Mouse (Mus musculus): ENCODE data around the gene Tns3. TPM values are rescaled to one million over a fixed set of nuclear protein-coding genes. Genes with fewer than 3 reads are reported as not detected.

The Tns3 gene
- total and polyA plus RNA-seq, 3 experiments, result not detected

GRCm38 (mm10) chr11:8664797-8665196, 462 bp upstream of the Tns3 start:
- H3K9ac ChIP-seq (ENCODE audit: control insufficient read depth, low read depth, low read length, poor library complexity, severe bottlenecking), result no peak overlapping the region
- no peak overlapping the region for H3K27ac ChIP-seq (ENCODE audit: control insufficient read depth, low read depth, low read length)
- H3K27me3 ChIP-seq (ENCODE audit: control insufficient read depth in 1 of 2, insufficient read depth in 2 of 2, low read length in 2 of 2), result no peaks in the 10 kb centered on the region
- no peaks in the 10 kb centered on the region for H3K79me2 ChIP-seq (ENCODE audit: control insufficient read depth, insufficient read depth, low read length, poor library complexity)
- no peak for DNase-seq (ENCODE audit: low read depth, low spot score)
- no peaks in the 10 kb centered on the region for H3K36me3 ChIP-seq (ENCODE audit: control insufficient read depth in 1 of 2, insufficient read depth in 2 of 2, low read length in 2 of 2)
- TF ChIP-seq TBP (IDR thresholded peaks at IDR 0.05; ENCODE audit: low read depth, low read length), result no peak
- TF ChIP-seq KAT2A (conservative IDR thresholded peaks at IDR 0.05; ENCODE audit: low read depth, low read length), result no peak
- TF ChIP-seq MYB (IDR thresholded peaks at IDR 0.05; ENCODE audit: low read depth, low read length), result no peak
- no peak for TF ChIP-seq POLR2AphosphoS5 (IDR thresholded peaks at IDR 0.05; ENCODE audit: borderline replicate concordance, low read depth, low read length)
- TF ChIP-seq MAFK (IDR thresholded peaks at IDR 0.05; ENCODE audit: borderline replicate concordance, low read depth, low read length), result no peak
- no peak for TF ChIP-seq ELF1 (IDR thresholded peaks at IDR 0.05; ENCODE audit: low read depth, low read length)
- TF ChIP-seq SIN3A (IDR thresholded peaks at IDR 0.05; ENCODE audit: low read length), result no peak
- no peak for TF ChIP-seq USF2 (IDR thresholded peaks at IDR 0.05; ENCODE audit: borderline replicate concordance in 1 of 2, insufficient read depth in 1 of 2, low read depth in 1 of 2, low read length in 2 of 2)
- no peak for TF ChIP-seq RCOR1 (IDR thresholded peaks at IDR 0.05; ENCODE audit: low read depth, low read length)
- TF ChIP-seq ZNF384 (IDR thresholded peaks at IDR 0.05; ENCODE audit: low read depth, low read length), result no peak
- no peak for TF ChIP-seq POLR2AphosphoS2 (IDR thresholded peaks at IDR 0.05; ENCODE audit: low read length)
- no peak for TF ChIP-seq ETS1 (IDR thresholded peaks at IDR 0.05; ENCODE audit: low read depth, low read length)
- no peak for TF ChIP-seq SMC3 (IDR thresholded peaks at IDR 0.05; ENCODE audit: low read depth, low read length)
- no peak for TF ChIP-seq MXI1 (IDR thresholded peaks at IDR 0.05; ENCODE audit: low read depth, low read length)
- no peak for TF ChIP-seq CHD2 (IDR thresholded peaks at IDR 0.05; ENCODE audit: low read length)
- no peak for TF ChIP-seq TCF12 (IDR thresholded peaks at IDR 0.05; ENCODE audit: low read depth, low read length)
- no peak for TF ChIP-seq MAZ (IDR thresholded peaks at IDR 0.05; ENCODE audit: low read depth, low read length)
- TF ChIP-seq NRF1 (IDR thresholded peaks at IDR 0.05; ENCODE audit: insufficient read depth, low read depth, low read length, poor library complexity, severe bottlenecking), result no peak
- H3K4me3 ChIP-seq (ENCODE audit: control insufficient read depth in 1 of 2, insufficient read depth in 1 of 2, low read depth in 2 of 2, low read length in 2 of 2), result no peak overlapping the region
- H3K4me1 ChIP-seq (ENCODE audit: control insufficient read depth in 1 of 2, insufficient read depth in 2 of 2, low read length in 2 of 2), result no peaks in the 10 kb centered on the region
- no peaks in the 10 kb centered on the region for H3K9me3 ChIP-seq (replicated peaks; ENCODE audit: insufficient read depth, low read length)

GRCm38 (mm10) chr11:8663444-8664392, 617 bp downstream of the Tns3 start:
- Histone ChIP-seq H3K4me1 (ENCODE audit: control insufficient read depth in 1 of 2, insufficient read depth in 2 of 2, low read length in 2 of 2) (no peaks in the 10 kb centered on the region), H3K27ac (ENCODE audit: control insufficient read depth, low read depth, low read length) (no peak overlapping the region)
- no peak for DNase-seq (ENCODE audit: low read depth, low spot score)

More at GRCm38 (mm10) chr11:8663444-8664392, 617 bp downstream of the Tns3 start:
- no peaks in the 10 kb centered on the region for H3K36me3 ChIP-seq (ENCODE audit: control insufficient read depth in 1 of 2, insufficient read depth in 2 of 2, low read length in 2 of 2)
- H3K27me3 ChIP-seq (ENCODE audit: control insufficient read depth in 1 of 2, insufficient read depth in 2 of 2, low read length in 2 of 2), result no peaks in the 10 kb centered on the region
- no peaks in the 10 kb centered on the region for H3K79me2 ChIP-seq (ENCODE audit: control insufficient read depth, insufficient read depth, low read length, poor library complexity)
- TF ChIP-seq MYC (IDR thresholded peaks at IDR 0.05; ENCODE audit: low read depth, low read length), result no peak
- TF ChIP-seq HCFC1 (IDR thresholded peaks at IDR 0.05; ENCODE audit: low read depth, low read length), result no peak
- TF ChIP-seq JUND (IDR thresholded peaks at IDR 0.05; ENCODE audit: low read depth, low read length), result no peak
- TF ChIP-seq NELFE (IDR thresholded peaks at IDR 0.05; ENCODE audit: low read depth, low read length), result no peak
- no peak for TF ChIP-seq MYB (IDR thresholded peaks at IDR 0.05; ENCODE audit: low read depth, low read length)
- H3K4me3 ChIP-seq (ENCODE audit: control insufficient read depth in 1 of 2, insufficient read depth in 1 of 2, low read depth in 2 of 2, low read length in 2 of 2), result no peak overlapping the region
- H3K9ac ChIP-seq (ENCODE audit: control insufficient read depth, low read depth, low read length, poor library complexity, severe bottlenecking), result no peak overlapping the region
- no peaks in the 10 kb centered on the region for H3K9me3 ChIP-seq (replicated peaks; ENCODE audit: insufficient read depth, low read length)

Data from MEL (cell line).